Mouse (Mus musculus): ENCODE data around the gene Mvb12a. TPM values are rescaled to one million over a fixed set of nuclear protein-coding genes. Genes with fewer than 3 reads are reported as not detected.
"Not testable (repeated sequence)": the region's sequence is repeated elsewhere in the genome, so short reads cannot be mapped to it uniquely, and the experiment has no call there.

Mvb12a gene
- polyA plus RNA-seq, 1 experiment: 55.1 TPM

DNA sequence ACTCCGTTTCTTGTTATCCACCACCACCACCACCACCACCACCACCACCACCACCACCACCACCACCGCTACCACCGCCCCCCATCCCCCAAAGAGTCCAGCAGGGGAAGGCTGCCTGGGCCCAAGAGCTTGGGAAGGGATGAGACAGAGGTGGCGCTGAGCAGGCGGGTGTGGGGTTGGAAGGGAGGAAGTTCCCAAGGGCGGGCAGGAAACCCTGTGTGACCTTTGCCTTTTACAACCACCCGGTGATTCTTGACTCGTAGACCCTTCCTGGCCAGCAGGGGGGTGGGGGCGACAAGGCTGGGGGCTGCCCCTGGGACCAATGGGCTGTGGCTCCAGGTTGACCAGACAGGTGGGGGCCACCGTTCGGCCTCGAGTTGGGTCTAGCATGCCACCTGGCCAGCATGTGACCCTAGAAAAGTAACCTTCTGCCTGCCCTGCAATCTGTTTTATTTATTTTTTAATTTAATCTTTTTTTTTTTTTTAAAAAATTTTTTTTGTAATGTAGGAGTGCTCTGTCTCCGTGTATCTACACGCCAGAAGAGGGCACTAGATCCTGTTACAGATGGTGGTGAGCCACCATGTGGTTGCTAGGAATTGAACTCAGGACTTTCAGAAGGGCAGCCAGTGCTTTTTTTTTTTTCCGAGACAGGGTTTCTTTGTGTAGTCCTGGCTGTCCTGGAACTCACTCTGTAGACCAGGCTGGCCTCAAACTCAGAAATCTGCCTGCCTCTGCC is 29.5 kb upstream of the Mvb12a start:
- peaks cover 7% of the 10 kb centered on the region for H3K4me1 ChIP-seq (ENCODE audit: control insufficient read depth, insufficient read depth, low read length)
- no peak overlapping the region for H3K27ac ChIP-seq (ENCODE audit: control insufficient read depth, insufficient read depth, low read depth, low read length)
- TF ChIP-seq CTCF (IDR thresholded peaks at IDR 0.05; ENCODE audit: control insufficient read depth, insufficient read depth, insufficient replicate concordance, low read depth, low read length) (no peak), POLR2A (IDR thresholded peaks at IDR 0.05; ENCODE audit: control insufficient read depth, low read depth, low read length) (no peak)
- H3K36me3 ChIP-seq (ENCODE audit: control insufficient read depth, insufficient read depth, low read length): no peaks in the 10 kb centered on the region
- H3K4me3 ChIP-seq (ENCODE audit: control insufficient read depth, low read depth, low read length): no peak overlapping the region
- H3K27me3 ChIP-seq (ENCODE audit: control insufficient read depth, insufficient read depth, low read length): no peaks in the 10 kb centered on the region

DNA sequence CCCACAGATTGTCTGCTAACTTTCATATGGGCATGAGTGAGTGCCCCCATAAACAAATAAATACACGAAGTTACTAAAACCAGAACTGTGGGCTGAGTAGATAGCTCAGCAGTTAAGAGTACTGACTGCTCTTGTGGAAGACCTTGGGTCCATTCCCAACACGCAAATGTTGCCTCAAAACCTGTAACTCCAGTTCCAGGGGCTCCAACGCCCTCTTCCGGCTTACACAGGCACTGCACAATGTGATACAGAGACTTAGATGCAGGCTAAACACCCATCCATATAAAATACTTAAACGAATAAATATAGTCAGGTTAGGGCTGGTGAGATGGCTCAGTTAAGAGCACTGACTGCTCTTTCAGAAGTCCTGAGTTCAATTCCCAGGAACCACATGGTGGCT is 27.7 kb upstream of the Mvb12a start:
- Histone ChIP-seq H3K4me1 (ENCODE audit: control insufficient read depth, insufficient read depth, low read length) (peaks cover 7% of the 10 kb centered on the region), H3K27ac (ENCODE audit: control insufficient read depth, insufficient read depth, low read depth, low read length) (no peak overlapping the region), H3K4me3 (ENCODE audit: control insufficient read depth, low read depth, low read length) (no peak overlapping the region)

DNA sequence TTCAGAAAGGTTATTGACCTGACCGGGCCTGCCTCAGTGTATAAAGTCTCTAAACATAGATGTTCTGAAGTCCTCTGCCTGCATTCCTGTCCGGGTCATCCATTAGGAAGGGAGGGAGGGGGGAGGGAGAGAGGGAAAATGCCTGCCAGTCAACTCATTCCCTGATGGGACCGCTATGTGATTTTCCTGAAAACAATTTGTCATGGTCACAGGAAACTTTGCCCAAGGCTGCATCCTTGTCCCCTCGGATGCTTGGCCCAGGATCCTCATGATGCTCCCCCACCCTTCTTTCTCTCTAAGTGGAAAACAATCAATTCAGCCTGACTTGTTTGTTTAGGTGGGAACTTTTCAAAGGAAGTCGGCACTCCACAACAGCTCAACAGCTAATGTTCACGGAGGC is 25.9 kb upstream of the Mvb12a start:
- no peak overlapping the region for H3K27ac ChIP-seq (ENCODE audit: control insufficient read depth, insufficient read depth, low read depth, low read length)
- peaks cover 1% of the 10 kb centered on the region; the same call in 1 of the 2 replicates for H3K4me1 ChIP-seq (ENCODE audit: control insufficient read depth, insufficient read depth, low read length)
- TF ChIP-seq POLR2A (IDR thresholded peaks at IDR 0.05; ENCODE audit: control insufficient read depth, low read depth, low read length) (no peak), CTCF (IDR thresholded peaks at IDR 0.05; ENCODE audit: control insufficient read depth, insufficient read depth, insufficient replicate concordance, low read depth, low read length) (no peak)
- H3K36me3 ChIP-seq (ENCODE audit: control insufficient read depth, insufficient read depth, low read length): no peaks in the 10 kb centered on the region
- H3K4me3 ChIP-seq (ENCODE audit: control insufficient read depth, low read depth, low read length): no peak overlapping the region
- no peaks in the 10 kb centered on the region for H3K27me3 ChIP-seq (ENCODE audit: control insufficient read depth, insufficient read depth, low read length)

More for the DNA sequence above, 27.7 kb upstream of the Mvb12a start:
- TF ChIP-seq CTCF (IDR thresholded peaks at IDR 0.05; ENCODE audit: control insufficient read depth, insufficient read depth, insufficient replicate concordance, low read depth, low read length) (peak; percentile 19; the same call in 1 of the 2 replicates), POLR2A (IDR thresholded peaks at IDR 0.05; ENCODE audit: control insufficient read depth, low read depth, low read length) (no peak)
- H3K27me3 ChIP-seq (ENCODE audit: control insufficient read depth, insufficient read depth, low read length): no peaks in the 10 kb centered on the region
- no peaks in the 10 kb centered on the region for H3K36me3 ChIP-seq (ENCODE audit: control insufficient read depth, insufficient read depth, low read length)

DNA sequence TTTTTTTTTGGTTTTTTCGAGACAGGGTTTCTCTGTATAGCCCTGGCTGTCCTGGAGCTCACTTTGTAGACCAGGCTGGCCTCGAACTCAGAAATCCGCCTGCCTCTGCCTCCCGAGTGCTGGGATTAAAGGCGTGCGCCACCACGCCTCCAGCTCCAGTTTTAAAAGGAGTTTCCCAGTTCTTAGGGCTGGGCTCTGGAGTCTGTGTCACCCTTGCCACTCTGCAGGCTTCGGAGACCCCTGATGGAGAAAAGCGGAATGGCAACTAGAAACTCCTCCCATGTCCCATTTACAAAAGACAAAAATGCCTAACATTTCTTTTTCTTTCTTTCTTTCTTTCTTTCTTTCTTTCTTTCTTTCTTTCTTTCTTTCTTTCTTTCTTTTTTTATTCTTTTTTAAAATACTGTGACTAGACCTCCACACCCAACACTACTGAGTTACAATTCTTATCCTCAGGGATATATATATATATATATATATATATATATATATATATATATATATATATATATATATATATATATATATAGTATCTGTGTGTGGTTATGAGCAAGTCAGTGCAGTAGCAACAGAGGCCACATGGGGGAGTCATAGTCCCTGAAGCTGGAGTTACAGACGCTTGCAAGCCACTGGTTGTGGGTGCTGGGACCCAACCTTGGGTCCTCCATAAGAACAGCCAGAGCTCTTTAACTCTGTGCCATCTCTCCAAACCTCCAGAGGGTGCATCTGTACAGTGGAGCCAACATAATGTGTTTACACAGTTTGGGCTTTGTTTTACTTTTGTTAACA is 23.5 kb upstream of the Mvb12a start:
- peak; percentile 20; the same call in 1 of the 2 replicates for TF ChIP-seq CTCF (IDR thresholded peaks at IDR 0.05; ENCODE audit: control insufficient read depth, insufficient read depth, insufficient replicate concordance, low read depth, low read length)
- not testable (repeated sequence) for H3K27ac ChIP-seq (ENCODE audit: control insufficient read depth, insufficient read depth, low read depth, low read length); H3K36me3 ChIP-seq (ENCODE audit: control insufficient read depth, insufficient read depth, low read length); H3K27me3 ChIP-seq (ENCODE audit: control insufficient read depth, insufficient read depth, low read length); H3K4me1 ChIP-seq (ENCODE audit: control insufficient read depth, insufficient read depth, low read length); H3K4me3 ChIP-seq (ENCODE audit: control insufficient read depth, low read depth, low read length)

- H3K27me3 ChIP-seq (ENCODE audit: control insufficient read depth, insufficient read depth, low read length): no peaks in the 10 kb centered on the region
- TF ChIP-seq POLR2A (IDR thresholded peaks at IDR 0.05; ENCODE audit: control insufficient read depth, low read depth, low read length) (no peak), CTCF (IDR thresholded peaks at IDR 0.05; ENCODE audit: control insufficient read depth, insufficient read depth, insufficient replicate concordance, low read depth, low read length) (peak; percentile 94; the same call in 1 of the 2 replicates)
- H3K36me3 ChIP-seq (ENCODE audit: control insufficient read depth, insufficient read depth, low read length): no peaks in the 10 kb centered on the region
- H3K27ac ChIP-seq (ENCODE audit: control insufficient read depth, insufficient read depth, low read depth, low read length): no peak overlapping the region
- no peak overlapping the region for H3K4me3 ChIP-seq (ENCODE audit: control insufficient read depth, low read depth, low read length)
- peaks cover 3% of the 10 kb centered on the region for H3K4me1 ChIP-seq (ENCODE audit: control insufficient read depth, insufficient read depth, low read length)
Measured at GRCm38 (mm10) chr8:71521634-71522033, 21.1 kb upstream of the Mvb12a start.

DNA sequence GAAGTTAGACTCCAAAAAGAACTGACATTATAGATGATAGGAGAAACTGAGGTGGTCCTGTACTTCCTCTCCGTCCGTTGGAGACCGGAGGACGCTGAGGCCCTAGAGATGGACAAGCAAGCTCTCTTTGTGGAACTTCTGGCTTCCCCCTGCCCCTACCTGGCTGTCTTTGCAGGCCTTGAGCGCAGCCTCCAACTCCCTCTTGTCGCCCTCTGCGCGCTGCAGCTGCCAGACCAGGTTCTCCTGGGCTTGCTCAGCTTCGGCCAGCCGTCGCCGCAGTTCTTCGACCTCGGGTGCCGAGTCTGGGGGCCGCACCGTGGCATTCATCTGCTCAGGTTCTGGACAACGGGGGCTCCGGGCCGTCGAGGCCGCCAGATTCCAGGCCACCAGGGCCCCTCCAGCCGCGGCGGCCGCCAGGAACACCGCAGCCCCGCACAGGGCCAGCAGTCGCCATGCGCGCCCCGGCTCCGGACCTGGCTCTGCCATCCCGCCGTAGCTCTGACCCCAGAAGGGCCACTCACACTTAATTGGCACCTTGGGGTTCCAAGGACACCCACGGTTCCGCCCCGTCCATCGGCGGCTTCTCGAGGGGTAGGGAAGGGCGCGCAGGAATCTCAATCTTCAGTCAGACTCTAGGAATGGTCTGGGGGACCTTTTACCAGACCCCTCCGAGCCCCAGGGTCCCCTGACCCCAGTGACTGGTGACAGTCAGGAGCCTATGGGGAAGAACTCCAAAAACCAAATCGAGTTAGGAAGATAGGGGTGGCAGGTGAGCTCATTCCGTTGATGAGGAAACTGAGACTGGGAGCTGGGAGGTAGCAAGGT is 17.3 kb upstream of the Mvb12a start, which contains the start of gene Ccdc194:
Ccdc194 (minus strand) TSS at position 486 of the 825 bp plus-strand sequence.
- Histone ChIP-seq H3K4me1 (ENCODE audit: control insufficient read depth, insufficient read depth, low read length) (peaks cover 3% of the 10 kb centered on the region), H3K27me3 (ENCODE audit: control insufficient read depth, insufficient read depth, low read length) (no peaks in the 10 kb centered on the region), H3K27ac (ENCODE audit: control insufficient read depth, insufficient read depth, low read depth, low read length) (no peak within 1 kb of the TSS), H3K36me3 (ENCODE audit: control insufficient read depth, insufficient read depth, low read length) (no peaks in the 10 kb centered on the region), H3K4me3 (ENCODE audit: control insufficient read depth, low read depth, low read length) (no peak within 1 kb of the TSS)
- TF ChIP-seq POLR2A (IDR thresholded peaks at IDR 0.05; ENCODE audit: control insufficient read depth, low read depth, low read length) (no peak), CTCF (IDR thresholded peaks at IDR 0.05; ENCODE audit: control insufficient read depth, insufficient read depth, insufficient replicate concordance, low read depth, low read length) (no peak)
